Mouse (Mus musculus) layer of hippocampus, postnatal 25 days (tissue): Measurements from ENCODE around the gene Spats1. TPM values are rescaled to one million over a fixed set of nuclear protein-coding genes. Genes with fewer than 3 reads are reported as not detected.
A peak's percentile ranks its signal among the peaks of the same experiment; 100 is the strongest.
"Not testable (repeated sequence)": the region's sequence is repeated elsewhere in the genome, so short reads cannot be mapped to it uniquely, and the experiment has no call there.

ENCODE experiments used
- DNase-seq, 2 experiments: peaks; one replicate each; pipeline ENCODE4 v3.0.0; 2022; ENCODE audit warnings: mixed read lengths in 2 of 2, low spot score in 1 of 2; ENCODE audit errors: extremely low spot score in 1 of 2
- total RNA-seq, 2 experiments: library from RNA; stranded (reverse); gene quantifications; 2 replicates each; pipeline ENCODE4 v1.2.3; 2021

Spats1 gene
- total RNA-seq, 2 experiments from 2014 or later = 4.3 to 5.5 TPM

DNA sequence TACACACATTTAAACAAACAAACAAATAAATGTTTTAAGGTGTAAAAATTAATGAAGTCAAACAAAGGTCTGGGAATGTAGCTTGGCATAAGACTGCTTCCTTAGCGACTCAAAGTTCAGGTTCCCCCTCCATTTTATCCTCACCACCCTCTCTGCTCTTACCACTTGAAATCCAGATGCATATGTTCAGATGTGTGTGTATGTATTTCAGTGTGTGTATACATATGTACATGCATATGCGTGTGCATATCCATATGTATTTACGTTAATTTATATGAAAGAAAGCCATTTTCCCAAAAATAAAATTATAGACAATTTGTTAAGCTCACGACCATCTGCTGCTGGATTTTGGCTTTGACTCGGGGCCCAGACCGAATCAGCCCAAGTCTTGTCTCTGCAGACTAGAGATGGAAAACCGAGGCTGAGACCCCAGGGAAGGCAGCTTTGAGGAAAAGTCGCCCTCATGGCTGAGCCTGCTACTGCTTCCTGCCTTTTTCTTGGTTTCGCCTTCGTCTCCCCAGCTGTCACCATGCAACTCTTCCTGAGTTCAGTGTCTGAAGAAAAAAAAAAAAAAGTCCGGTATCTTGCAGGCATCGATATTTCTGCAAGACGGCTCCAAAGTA, 15.4 kb upstream of the Spats1 start:
- no peak for DNase-seq

GRCm38 (mm10) chr17:45489736-45490135, 14.5 kb upstream of the Spats1 start:
- no peak for DNase-seq

DNA sequence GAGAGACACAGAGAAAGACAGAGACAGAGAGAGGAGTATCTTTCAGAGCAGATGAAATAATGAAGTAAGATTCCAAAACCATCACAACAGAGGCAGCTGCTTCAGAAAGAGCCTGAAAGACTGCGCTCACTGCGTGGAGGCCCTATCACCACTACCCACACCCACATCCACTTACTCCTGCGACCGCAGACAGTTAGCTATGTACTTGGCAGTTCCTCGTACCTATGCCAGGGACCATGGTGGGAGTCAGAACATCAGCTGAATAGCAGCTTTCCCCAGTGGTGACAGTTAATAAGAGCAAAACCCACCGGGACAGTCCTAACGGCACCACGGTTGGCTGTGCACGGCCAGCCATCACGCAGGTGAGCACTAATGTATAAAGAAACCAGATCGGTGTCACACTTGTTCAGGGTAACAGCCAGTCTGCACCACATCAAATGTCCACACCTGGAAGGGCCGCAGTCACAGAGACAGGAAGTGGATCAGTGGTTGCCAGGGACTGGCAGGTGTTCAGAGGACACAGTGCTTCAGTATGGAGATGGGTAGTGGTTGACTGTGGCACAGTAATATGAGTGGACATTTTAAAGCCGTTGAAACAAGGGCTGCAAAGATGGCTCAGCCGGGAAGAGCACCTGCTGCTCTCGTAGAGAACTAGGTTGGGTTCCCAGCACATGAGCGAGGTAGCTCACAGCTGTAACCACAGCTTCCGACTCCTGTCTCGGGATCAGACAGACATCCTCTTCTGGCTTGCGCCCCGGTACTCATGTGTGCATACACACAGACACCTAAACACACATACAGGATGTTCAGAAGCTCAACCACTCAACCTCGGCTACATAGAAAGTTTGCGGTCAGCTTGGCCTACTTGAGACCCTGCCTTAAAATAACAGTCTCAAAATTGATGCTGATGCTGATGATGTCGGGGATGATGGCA, 13.4 kb upstream of the Spats1 start:
- no peak for DNase-seq

- DNase-seq = no peak
Observed at GRCm38 (mm10) chr17:45487216-45487615, 12.0 kb upstream of the Spats1 start.

DNA sequence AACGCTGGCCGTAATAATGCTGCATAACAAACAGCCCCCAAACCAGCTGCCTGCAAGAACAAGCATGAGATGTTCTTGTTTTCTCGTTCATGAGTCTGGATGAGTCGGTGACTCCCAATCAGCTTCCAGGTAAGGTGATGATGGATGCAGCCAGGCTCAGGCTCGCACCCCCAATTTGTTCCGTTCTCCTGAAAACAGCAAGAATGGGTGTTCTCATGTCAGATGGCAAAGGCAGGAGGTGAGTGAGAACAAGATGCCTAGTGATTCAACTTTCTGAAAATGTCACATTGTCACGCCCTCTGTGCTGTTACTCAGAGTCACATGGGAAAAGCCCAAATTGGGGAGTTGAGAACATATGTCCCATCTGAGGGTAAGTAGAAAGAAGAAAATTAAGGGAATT, 10.4 kb upstream of the Spats1 start:
- no peak for DNase-seq

DNA sequence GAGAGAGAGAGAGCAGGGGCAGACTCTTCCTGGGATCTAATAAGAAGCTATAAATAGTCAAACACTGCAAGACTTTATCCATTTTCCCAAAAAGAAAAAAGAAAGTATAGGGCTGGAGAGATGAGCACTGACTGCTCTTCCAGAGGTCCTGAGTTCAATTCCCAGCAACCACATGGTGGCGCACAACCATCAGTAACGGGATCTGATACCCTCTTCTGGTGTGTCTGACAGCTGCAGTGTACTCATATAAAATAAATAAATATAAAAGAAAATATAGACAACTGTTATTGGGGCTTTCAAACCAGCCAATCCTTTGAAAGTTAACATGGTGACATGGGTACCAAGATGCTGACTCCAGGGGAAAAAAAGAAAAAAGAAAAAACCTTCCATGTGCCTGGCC, 5.2 kb upstream of the Spats1 start:
- DNase-seq = no peak

DNA sequence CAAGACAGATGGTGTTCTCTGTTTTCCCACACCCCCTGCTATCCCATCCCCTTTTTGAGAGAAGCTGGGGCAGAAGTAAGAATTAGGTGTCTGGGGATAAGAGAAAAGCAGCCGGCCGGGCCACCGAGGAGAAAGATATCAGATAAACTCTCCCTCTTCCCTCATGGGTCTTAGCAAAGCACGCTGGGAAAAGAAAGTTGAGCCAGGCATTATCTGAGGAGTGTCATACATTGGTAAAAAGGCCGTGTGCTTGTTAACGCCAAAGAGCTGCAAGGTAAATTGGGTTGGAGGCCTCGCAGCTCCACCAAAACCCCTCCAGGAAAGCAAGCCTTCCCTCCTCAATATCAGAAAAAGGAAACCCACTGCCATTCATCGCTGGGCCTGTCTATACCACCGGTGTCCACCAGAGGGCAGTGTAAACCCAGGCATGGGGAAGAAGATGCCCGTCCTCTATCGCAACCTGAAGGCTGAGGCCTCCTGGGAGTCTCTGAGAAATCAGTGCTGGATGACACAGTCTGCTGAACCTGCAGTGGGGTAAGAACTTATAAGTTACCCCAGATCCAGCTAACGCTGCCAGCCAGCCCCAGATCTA, 3.1 kb upstream of the Spats1 start:
- DNase-seq = peak; percentile 85 to 97

GRCm38 (mm10) chr17:45474146-45474545, 1.1 kb downstream of the Spats1 start:
- DNase-seq = no peak

DNA sequence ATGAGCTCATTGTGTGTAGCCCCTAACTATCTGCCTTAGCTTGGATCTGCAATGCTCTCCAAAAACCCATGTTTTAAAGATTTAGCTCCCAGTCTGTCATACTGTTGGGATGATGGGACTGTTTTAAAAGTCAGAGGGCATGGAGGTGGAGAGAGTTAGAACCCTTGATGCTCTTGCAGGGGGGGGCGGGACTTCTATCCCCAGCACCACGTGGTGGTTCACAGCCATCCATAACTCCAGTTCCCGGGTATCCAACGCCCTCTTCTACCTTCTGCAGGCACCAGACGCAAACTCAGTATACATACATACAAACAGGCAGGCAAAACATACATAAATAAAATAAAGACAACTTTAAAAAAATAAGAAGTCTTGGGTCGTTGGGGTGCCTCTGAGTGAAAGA, 1.5 kb downstream of the Spats1 start:
- DNase-seq = no peak

DNA sequence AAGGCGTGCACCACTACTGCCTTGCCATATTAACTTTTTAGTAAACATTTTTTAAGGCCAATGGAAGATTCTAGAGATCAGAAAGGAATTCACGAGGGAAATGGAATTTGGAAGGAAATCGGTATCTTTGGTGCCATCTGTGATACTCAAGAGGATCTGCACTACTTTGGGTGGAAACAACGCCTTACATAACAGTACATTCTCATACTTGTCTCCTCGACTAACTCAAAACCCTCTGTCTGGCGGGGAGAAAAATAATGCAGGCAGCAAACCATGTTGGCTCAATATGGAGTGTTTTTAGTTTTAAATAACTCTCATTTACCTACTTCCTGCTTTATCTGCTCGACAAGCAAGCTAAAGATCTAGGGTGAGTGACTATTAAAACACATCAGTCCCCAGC, 4.5 kb downstream of the Spats1 start:
- DNase-seq = no peak

DNA sequence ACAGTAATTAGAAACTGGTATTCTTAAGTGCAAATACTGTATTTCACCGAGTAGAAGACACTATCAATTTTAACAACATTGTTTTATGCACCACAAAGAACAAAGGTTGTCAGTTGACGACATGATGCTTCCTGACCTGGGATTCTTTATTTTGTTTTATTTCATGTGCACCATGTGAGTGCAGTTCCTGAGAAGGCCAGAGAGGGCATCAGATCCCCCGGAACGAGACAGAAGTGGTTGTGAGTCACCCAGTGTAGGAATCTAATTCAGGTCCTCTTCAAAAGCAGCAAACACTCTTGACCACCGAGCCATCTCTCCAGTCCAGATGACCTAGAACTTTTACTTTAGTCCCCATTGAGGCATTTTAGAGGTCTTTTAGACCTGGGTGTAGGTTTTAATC, 6.9 kb downstream of the Spats1 start:
- no peak for DNase-seq

GRCm38 (mm10) chr17:45466701-45467100, 8.5 kb downstream of the Spats1 start:
- DNase-seq = no peak

GRCm38 (mm10) chr17:45464255-45464654, 11.0 kb downstream of the Spats1 start:
- DNase-seq = no peak

- DNase-seq = no peak
Observed at GRCm38 (mm10) chr17:45462506-45462905, 12.7 kb downstream of the Spats1 start.

DNA sequence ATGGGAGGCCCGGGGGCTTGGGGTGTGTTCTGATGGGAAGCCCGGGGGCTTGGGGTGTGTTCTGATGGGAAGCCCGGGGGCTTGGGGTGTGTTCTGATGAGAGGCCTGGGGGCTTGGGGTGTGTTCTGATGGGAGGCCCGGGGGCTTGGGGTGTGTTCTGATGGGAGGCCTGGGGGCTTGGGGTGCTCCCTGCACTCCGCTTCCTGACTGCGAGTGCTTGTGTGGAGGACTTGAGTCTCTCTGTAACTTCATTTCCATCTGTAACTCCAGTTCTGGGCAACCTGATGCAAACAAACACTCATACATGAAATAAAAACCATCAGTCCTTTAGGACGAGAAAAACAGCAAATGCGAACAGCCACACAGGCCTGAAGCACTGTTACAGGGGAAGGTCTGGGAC, 16.2 kb downstream of the Spats1 start:
- no peak for DNase-seq

DNA sequence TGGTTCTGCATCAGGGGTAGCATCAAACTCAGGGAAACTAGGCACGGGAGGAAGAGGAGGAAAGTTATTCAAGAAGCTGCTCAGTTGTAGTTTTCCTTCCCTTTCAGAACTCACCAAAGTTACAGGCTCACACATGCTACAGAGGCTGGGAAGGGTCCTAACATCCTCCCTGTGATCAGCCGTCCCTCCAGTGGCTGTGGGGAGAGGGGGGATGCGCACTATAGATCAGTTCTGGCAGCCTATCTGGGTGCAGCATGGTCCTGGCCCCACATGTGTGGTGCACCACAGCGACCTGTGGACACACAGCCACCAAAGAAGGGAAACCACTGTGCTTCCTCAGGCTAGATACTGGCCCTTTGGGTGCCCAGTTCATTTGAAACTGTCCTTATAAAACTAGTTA, 16.7 kb downstream of the Spats1 start:
- no peak for DNase-seq

GRCm38 (mm10) chr17:45457487-45457886, 17.7 kb downstream of the Spats1 start:
- DNase-seq = no peak

GRCm38 (mm10) chr17:45456260-45457152, 18.7 kb downstream of the Spats1 start:
- DNase-seq = no peak

DNA sequence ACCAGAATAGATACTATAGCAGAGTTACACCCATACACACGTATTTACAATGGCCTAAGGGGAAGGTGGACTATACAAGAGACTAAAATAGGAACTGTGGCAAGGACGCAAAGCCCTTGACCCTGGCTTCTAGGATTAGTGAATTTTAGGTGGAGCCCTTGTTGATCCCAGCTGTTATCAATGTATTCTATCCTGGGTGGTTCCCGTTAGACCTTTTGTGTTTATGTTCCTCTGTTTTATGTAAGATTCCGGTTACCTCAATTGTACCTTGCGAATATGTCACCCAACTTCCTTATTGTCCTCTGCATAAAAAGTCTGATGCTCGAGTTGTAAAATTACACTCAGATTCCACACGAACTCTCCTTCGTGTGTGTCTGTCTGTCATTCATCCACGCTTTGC, 19.4 kb downstream of the Spats1 start:
- DNase-seq = not testable (repeated sequence)

DNA sequence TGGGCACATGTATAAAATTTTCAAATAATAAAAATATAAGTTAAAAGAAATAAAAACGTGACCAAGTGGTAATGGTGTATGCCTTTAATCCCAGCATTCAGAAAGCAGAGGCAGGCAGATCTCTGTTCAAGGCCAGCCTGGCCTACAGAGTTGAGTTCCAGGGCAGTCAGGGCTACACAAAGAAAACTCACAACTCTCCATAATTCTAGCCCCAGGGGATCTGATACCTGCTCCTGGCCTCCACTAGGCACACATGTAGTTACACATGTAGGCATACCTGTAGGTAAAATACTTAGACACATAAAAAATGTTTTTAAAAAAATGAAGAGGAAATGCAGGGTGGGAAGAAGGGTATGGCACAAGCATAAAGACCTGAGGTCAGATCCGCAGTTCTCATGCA, 20.4 kb downstream of the Spats1 start:
- no peak for DNase-seq

DNA sequence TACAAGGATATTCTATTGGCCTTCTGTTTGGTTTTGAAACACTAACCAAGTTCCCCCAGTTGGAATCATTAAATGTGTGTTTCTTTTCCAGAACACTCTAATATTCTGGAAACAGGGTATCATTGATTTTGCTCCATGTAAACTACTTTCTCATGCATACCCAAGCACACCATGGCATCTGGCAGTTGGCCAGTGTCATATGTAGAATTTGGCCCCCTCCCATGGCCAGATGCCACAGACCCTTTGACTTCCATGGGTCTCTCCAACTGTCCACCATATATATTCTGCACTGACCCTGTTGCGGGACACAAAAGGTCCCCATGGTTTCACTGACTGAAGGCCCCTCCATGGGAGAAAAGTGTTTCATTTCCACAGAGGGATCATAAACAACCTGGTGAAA, 22.9 kb downstream of the Spats1 start:
- DNase-seq = no peak
